Mouse (Mus musculus) embryonic facial prominence, embryonic 13.5 days (tissue): Measurements from ENCODE around the gene Mtap. TPM values are rescaled to one million over a fixed set of nuclear protein-coding genes. Genes with fewer than 3 reads are reported as not detected.

Source experiments
- ATAC-seq: fragments of 200-750 bp; cut with Nextera tagmentation; 2 replicates; pipeline ENCODE4 v1.8.0; 2017; ENCODE audit warnings: low read depth; ENCODE audit not compliant: insufficient number of reproducible peaks, insufficient read depth, low FRiP score, low TSS enrichment
- H3K27ac ChIP-seq: fragments of 300-500 bp; sonication (generic); 2 replicates; pipeline ENCODE4 v1.5.1; 2015; ENCODE audit warnings: moderate library complexity, mild to moderate bottlenecking, inconsistent platforms
- H3K27me3 ChIP-seq: fragments of 300-500 bp; sonication (generic); 2 replicates; pipeline ENCODE4 v1.6.1; 2015; ENCODE audit warnings: mild to moderate bottlenecking, inconsistent platforms
- H3K36me3 ChIP-seq: fragments of 300-500 bp; sonication (generic); 2 replicates; pipeline ENCODE4 v1.6.1; 2015; ENCODE audit warnings: mild to moderate bottlenecking, inconsistent platforms
- H3K4me1 ChIP-seq: fragments of 300-500 bp; sonication (generic); 2 replicates; pipeline ENCODE4 v1.6.1; 2015; ENCODE audit warnings: inconsistent platforms
- H3K4me2 ChIP-seq: fragments of 300-500 bp; sonication (generic); 2 replicates; pipeline ENCODE4 v1.6.1; 2015; ENCODE audit warnings: moderate library complexity, mild to moderate bottlenecking, inconsistent platforms
- H3K4me3 ChIP-seq: fragments of 300-500 bp; sonication (generic); 2 replicates; pipeline ENCODE4 v1.5.1; 2015; ENCODE audit warnings: mild to moderate bottlenecking, inconsistent platforms
- H3K9ac ChIP-seq: fragments of 300-500 bp; sonication (generic); 2 replicates; pipeline ENCODE4 v1.6.1; 2015; ENCODE audit warnings: mild to moderate bottlenecking, inconsistent platforms
- H3K9me3 ChIP-seq: fragments of 300-500 bp; sonication (generic); 2 replicates; pipeline ENCODE4 v1.6.1; 2016; ENCODE audit warnings: inconsistent platforms
- WGBS: fragments of 180-500 bp; shearing (Covaris S2); methylation state at CpG from one replicate; pipeline ENCODE4 v1.1.7; 2015; ENCODE audit warnings: mixed read lengths; 5-methylcytosine and 5-hydroxymethylcytosine counted together
- polyA plus RNA-seq: library from polyadenylated mRNA; unstranded; fragments of >200 nt; fragmentation: Nextera tagmentation; extraction: Ambion mirVana; gene quantifications from 2 replicates; pipeline ENCODE4 v1.2.1, GENCODE M21; 2015

Gene Mtap
- polyA plus RNA-seq, result 91.0 and 95.2 TPM in 2 replicates

GRCm38 (mm10) chr4:89136906-89137541 lies at the start of gene Mtap:
Gene Mtap (plus strand): TSS chr4:89137122.
- Histone ChIP-seq H3K9me3 (no peaks in the 10 kb centered on the region), H3K36me3 (no peaks in the 10 kb centered on the region), H3K4me1 (peaks cover 38% of the 10 kb centered on the region), H3K27ac (peak within 1 kb of the TSS; percentile 93), H3K4me3 (peak within 1 kb of the TSS; percentile 97), H3K9ac (peak within 1 kb of the TSS; percentile 90), H3K4me2 (peak within 1 kb of the TSS; percentile 61), H3K27me3 (no peaks in the 10 kb centered on the region)
- under 1% methylated on average over 29 of the region's 31 CpGs for WGBS
- peak; percentile 90 for ATAC-seq

- WGBS, result 73% methylated on average over 7 of the region's 7 CpGs
Measured at GRCm38 (mm10) chr4:89089110-89089509, 47.8 kb upstream of the Mtap start.

DNA sequence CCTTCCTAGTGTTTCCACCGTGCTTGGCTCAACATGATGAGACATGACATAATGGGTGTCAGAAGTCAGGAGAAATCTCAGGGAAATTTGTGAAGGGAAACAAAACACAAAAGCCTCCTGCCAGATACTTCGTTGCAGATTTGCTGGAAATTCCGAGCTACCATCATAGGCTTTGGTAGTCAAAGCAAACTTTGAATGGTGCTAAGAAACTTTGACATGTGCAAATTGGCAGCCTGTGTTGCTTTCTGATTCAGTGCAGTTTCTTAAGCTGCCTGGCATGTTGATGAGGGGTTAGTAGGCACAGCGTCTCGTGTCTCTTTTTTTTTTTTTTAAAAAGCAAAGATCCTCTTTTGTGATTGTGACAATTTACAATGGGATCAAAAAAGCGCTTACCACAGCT lies 46.7 kb upstream of the Mtap start:
- ATAC-seq, result no peak

More at GRCm38 (mm10) chr4:89089110-89089509, 47.8 kb upstream of the Mtap start:
- ATAC-seq, result no peak
- no peak overlapping the region for H3K4me2 ChIP-seq
- no peaks in the 10 kb centered on the region for H3K9me3 ChIP-seq
- H3K36me3 ChIP-seq, result no peaks in the 10 kb centered on the region
- no peaks in the 10 kb centered on the region for H3K27me3 ChIP-seq
- no peaks in the 10 kb centered on the region for H3K4me1 ChIP-seq
- no peak overlapping the region for H3K4me3 ChIP-seq
- no peak overlapping the region for H3K27ac ChIP-seq
- no peak overlapping the region for H3K9ac ChIP-seq

DNA sequence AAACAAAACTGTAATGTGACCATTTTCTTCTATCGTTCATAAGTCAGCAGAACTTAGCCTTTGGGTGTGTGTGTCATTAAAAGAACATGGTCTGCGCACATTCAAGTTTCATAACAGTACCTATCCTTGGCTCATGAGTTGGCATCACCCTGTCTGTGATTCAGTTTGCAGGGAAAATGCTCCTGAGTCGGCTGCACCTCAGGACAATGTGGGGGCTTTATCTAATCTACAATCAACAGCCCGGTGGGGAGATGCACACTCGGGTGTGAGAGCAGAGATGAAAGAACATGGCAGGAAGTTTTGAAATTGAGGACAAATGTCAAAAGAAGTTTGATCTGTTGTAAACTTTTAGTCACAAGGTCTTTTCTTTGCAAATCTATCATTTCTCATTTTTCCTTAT lies 44.8 kb upstream of the Mtap start:
- ATAC-seq, result no peak
- Histone ChIP-seq H3K4me3 (no peak overlapping the region), H3K4me2 (no peak overlapping the region), H3K9me3 (no peaks in the 10 kb centered on the region), H3K9ac (no peak overlapping the region), H3K4me1 (no peaks in the 10 kb centered on the region), H3K36me3 (no peaks in the 10 kb centered on the region), H3K27ac (no peak overlapping the region), H3K27me3 (no peaks in the 10 kb centered on the region)
- WGBS, result 62% methylated on average over 5 of the region's 5 CpGs

More for the DNA sequence above, 46.7 kb upstream of the Mtap start:
- H3K4me3 ChIP-seq, result no peak overlapping the region
- no peak overlapping the region for H3K4me2 ChIP-seq
- H3K9me3 ChIP-seq, result no peaks in the 10 kb centered on the region
- no peak overlapping the region for H3K27ac ChIP-seq
- H3K36me3 ChIP-seq, result no peaks in the 10 kb centered on the region
- no peaks in the 10 kb centered on the region for H3K27me3 ChIP-seq
- no peaks in the 10 kb centered on the region for H3K4me1 ChIP-seq
- H3K9ac ChIP-seq, result no peak overlapping the region
- 66% methylated on average over 6 of the region's 6 CpGs for WGBS

DNA sequence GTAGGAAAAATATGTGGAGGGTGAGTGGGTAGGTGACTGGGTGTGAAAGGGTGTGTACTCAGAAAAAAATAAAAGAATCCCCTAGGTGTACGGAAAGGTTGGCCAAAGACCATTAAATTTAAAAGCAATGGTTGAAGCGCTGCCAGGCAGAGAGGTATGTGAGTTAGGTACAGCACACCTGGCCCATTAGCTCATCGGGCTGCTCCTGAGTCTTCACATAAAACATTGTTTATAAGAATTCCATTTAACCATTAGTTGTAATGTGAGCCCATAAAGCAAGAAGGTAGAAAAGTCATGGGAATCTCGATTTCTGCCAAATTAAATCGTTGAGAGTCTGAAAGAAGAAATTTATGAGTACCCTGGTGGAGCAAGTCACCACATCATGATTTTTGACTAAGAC lies 42.1 kb upstream of the Mtap start:
- H3K9ac ChIP-seq, result no peak overlapping the region
- no peaks in the 10 kb centered on the region for H3K4me1 ChIP-seq
- no peaks in the 10 kb centered on the region for H3K9me3 ChIP-seq
- no peak overlapping the region for H3K27ac ChIP-seq
- H3K36me3 ChIP-seq, result no peaks in the 10 kb centered on the region
- H3K4me2 ChIP-seq, result no peak overlapping the region
- no peaks in the 10 kb centered on the region for H3K27me3 ChIP-seq
- WGBS, result 80% methylated on average over 5 of the region's 5 CpGs
- no peak overlapping the region for H3K4me3 ChIP-seq
- ATAC-seq, result no peak

DNA sequence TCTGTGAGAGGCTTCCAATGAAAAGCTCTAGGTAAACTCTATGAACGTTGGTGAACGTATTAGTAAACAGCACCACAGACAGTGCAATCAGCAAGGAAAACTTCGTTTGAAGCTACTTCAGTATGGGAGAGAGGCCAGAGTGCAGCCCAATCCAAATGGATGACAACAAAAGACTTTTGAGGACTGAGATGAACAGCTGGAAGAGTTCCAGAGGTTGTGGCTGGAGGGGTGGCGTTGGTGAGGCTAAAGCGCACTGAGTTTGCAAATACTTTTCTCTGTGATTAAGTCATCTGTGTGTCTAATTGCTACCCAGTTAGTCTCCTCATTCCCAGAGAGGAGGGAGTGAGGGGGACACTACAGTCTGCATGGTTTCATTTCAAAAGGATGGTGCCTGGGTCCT lies 38.7 kb upstream of the Mtap start:
- ATAC-seq, result no peak
- no peaks in the 10 kb centered on the region for H3K36me3 ChIP-seq
- H3K27me3 ChIP-seq, result no peaks in the 10 kb centered on the region
- H3K9me3 ChIP-seq, result no peaks in the 10 kb centered on the region
- WGBS, result 45% methylated on average over 5 of the region's 5 CpGs
- H3K9ac ChIP-seq, result no peak overlapping the region
- peaks cover 5% of the 10 kb centered on the region; the same call in 1 of the 2 replicates for H3K4me1 ChIP-seq
- no peak overlapping the region for H3K4me2 ChIP-seq
- no peak overlapping the region for H3K27ac ChIP-seq
- H3K4me3 ChIP-seq, result no peak overlapping the region

GRCm38 (mm10) chr4:89101276-89101675 lies 35.6 kb upstream of the Mtap start:
- H3K9ac ChIP-seq, result no peak overlapping the region
- no peaks in the 10 kb centered on the region for H3K9me3 ChIP-seq
- H3K27me3 ChIP-seq, result no peaks in the 10 kb centered on the region
- no peak overlapping the region for H3K27ac ChIP-seq
- H3K4me1 ChIP-seq, result peaks cover 5% of the 10 kb centered on the region; the same call in 1 of the 2 replicates
- H3K4me3 ChIP-seq, result no peak overlapping the region
- WGBS, result 8% methylated on average over 3 of the region's 3 CpGs
- H3K4me2 ChIP-seq, result no peak overlapping the region
- ATAC-seq, result no peak
- no peaks in the 10 kb centered on the region for H3K36me3 ChIP-seq

GRCm38 (mm10) chr4:89102283-89102682 lies 34.6 kb upstream of the Mtap start:
- no peak overlapping the region for H3K4me2 ChIP-seq
- H3K27ac ChIP-seq, result no peak overlapping the region
- H3K9me3 ChIP-seq, result no peaks in the 10 kb centered on the region
- no peaks in the 10 kb centered on the region for H3K36me3 ChIP-seq
- ATAC-seq, result no peak
- no peak overlapping the region for H3K9ac ChIP-seq
- H3K4me3 ChIP-seq, result no peak overlapping the region
- H3K27me3 ChIP-seq, result no peaks in the 10 kb centered on the region
- 60% methylated on average over 2 of the region's 2 CpGs for WGBS
- peaks cover 5% of the 10 kb centered on the region; the same call in 1 of the 2 replicates for H3K4me1 ChIP-seq

DNA sequence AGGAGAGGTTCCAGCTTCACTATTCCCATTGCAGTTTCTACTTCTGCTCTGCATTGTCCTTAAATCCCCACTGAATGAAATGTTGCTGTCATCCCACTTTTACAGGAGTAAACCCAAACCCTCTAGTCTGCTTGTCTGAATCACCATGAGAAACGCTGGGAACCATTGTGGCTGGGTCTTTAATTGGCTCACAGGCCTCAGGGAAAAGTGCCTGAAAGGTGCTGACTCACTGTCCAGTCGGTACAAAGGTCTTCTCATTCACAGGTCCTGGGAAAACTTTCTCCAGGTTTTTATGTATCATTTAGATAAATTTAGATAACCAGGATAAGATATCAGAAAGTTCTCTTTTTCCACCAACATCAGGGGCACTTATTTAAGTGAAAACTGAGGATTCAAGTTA lies 31.4 kb upstream of the Mtap start:
- WGBS, result 23% methylated on average over 2 of the region's 2 CpGs
- no peaks in the 10 kb centered on the region for H3K27me3 ChIP-seq

GRCm38 (mm10) chr4:89106505-89106904 lies 30.4 kb upstream of the Mtap start:
- Histone ChIP-seq H3K27ac (no peak overlapping the region), H3K36me3 (no peaks in the 10 kb centered on the region), H3K4me3 (no peak overlapping the region), H3K4me2 (no peak overlapping the region), H3K27me3 (no peaks in the 10 kb centered on the region), H3K4me1 (no peaks in the 10 kb centered on the region), H3K9me3 (no peaks in the 10 kb centered on the region), H3K9ac (no peak overlapping the region)
- no peak for ATAC-seq
- 43% methylated on average over 2 of the region's 2 CpGs for WGBS

More for the DNA sequence above, 31.4 kb upstream of the Mtap start:
- no peak overlapping the region for H3K9ac ChIP-seq
- no peak overlapping the region for H3K4me3 ChIP-seq
- no peak for ATAC-seq
- H3K9me3 ChIP-seq, result no peaks in the 10 kb centered on the region
- no peaks in the 10 kb centered on the region for H3K36me3 ChIP-seq
- no peak overlapping the region for H3K4me2 ChIP-seq
- H3K27ac ChIP-seq, result no peak overlapping the region
- H3K4me1 ChIP-seq, result peaks cover 2% of the 10 kb centered on the region; the same call in 1 of the 2 replicates

- Histone ChIP-seq H3K27ac (no peak overlapping the region), H3K4me3 (no peak overlapping the region), H3K27me3 (no peaks in the 10 kb centered on the region), H3K36me3 (no peaks in the 10 kb centered on the region), H3K9ac (no peak overlapping the region), H3K4me1 (no peaks in the 10 kb centered on the region), H3K9me3 (no peaks in the 10 kb centered on the region), H3K4me2 (no peak overlapping the region)
- no peak for ATAC-seq
- 83% methylated on average over 11 of the region's 11 CpGs for WGBS
Measured at GRCm38 (mm10) chr4:89112168-89112710, 24.7 kb upstream of the Mtap start.

DNA sequence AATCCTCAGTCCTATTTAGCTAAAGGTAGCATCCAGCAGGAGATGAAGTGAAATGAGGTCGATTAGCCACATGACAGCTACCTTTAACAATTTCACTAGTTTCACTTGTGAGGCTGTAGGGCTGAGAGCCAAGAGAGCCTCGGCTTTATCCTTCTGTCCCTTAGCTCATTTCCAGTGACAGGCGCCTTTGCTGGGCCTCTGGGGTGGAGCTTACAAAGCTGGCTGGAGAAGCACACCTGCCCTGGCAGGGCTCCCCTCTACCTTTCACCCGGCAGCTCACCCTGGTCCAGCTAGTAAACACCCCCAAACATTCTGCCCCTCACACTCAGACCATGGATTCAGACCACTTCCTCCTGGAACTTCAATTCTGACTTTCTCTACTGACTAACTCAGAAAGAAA lies 24.1 kb upstream of the Mtap start:
- Histone ChIP-seq H3K9ac (no peak overlapping the region), H3K27me3 (no peaks in the 10 kb centered on the region), H3K27ac (no peak overlapping the region), H3K36me3 (no peaks in the 10 kb centered on the region), H3K9me3 (no peaks in the 10 kb centered on the region), H3K4me1 (no peaks in the 10 kb centered on the region), H3K4me3 (no peak overlapping the region), H3K4me2 (no peak overlapping the region)
- no peak for ATAC-seq
- WGBS, result 54% methylated on average over 4 of the region's 4 CpGs
